Mouse (Mus musculus): ENCODE measurements at regions not wholly inside any gene's neighbourhood (a gene's known extent, or its start where the extent isn't known, plus 50 kb on each side); places are given as distances from the start of the nearest gene placed in this dataset.

DNA sequence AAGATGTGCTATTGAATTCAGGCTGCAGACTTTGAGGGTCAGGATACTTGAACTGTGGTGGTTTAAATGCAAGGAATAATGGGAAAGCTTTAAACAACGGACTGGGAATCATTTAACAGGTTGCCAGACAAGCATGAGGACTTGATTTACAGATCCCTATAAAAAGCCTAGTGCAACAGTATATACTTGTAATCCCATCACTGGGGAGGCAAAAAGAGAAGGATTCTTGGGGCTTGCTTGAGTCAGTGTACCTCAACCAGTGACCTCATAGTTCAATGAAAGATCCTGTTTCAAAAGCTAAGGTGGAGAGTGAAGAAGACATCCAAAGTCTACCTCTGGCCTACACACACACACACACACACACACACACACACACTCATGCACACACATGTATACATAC is 99.8 kb downstream of the Lrrn1 start:
- no peak for DNase-seq

DNA sequence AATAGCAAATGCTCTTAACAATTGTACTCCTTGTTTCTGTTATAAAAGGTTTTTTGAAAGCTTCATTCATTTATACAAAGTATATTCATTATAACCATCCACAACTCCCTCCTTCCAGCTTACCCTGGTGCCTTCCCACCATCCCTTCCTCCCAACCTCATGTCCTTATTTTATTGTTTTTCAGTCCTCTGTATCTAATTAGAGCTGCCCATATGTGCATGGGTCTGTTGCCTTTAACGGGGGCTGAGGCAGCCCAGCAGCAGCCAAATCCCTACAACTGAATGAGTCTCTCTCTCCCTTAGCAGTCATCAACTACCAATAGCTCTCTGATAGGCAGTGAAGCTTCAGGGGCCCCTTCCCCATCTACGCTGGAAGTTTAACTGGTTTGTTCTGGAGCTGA is 116.2 kb downstream of the Lrrn1 start:
- no peak for DNase-seq

DNA sequence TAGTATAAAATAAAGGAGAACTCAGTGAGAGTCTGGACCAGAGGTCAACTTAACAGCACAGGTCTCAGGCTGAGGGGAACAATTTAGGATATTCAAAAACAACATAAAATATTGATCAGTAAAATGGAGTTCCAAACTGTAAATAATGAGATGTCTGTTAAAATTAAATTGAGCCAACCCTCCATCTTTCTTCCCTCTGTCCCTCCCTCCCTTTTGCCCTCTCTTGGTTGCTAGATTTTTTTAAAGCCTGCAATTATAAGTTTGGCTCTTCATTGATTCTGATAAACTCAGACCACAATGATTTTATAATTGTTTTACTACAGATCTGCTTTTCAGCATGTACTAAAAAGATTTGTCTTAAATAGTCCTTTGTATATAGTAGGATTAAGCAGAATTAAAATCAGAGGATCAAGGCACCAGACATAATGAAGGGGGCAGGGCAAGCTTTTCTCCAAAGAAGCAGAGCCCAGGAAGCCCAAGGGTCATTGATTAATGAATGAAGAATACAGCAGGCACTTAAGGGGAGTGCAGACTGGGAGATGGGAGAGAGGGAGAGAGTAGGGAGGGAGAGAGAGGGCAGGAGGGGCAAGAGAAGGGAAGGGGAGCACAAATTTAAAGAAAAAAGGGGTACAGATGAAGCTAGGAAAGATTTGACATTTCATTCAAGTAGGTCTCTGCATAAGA is 124.4 kb downstream of the Lrrn1 start:
- peak; percentile 17 for DNase-seq

DNA sequence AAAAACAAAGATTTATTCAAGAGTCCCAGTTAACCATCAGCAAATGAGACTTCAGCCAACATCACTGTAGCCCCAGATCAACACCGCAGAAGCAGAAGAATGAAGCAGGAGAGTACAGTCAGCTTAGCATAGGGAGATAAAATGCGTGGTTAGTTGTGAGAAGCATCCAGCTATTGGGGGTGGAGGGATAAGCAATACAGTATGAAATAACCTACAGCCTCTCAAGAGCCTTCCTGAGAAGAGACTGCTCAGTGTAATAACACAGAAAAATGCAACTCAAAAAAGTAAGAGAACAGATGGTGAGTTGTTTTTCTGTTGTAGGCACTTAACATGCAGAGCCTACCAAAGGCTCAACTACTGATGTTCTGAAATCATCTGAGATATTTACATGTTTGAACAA is 128.2 kb downstream of the Lrrn1 start:
- DNase-seq = no peak

DNA sequence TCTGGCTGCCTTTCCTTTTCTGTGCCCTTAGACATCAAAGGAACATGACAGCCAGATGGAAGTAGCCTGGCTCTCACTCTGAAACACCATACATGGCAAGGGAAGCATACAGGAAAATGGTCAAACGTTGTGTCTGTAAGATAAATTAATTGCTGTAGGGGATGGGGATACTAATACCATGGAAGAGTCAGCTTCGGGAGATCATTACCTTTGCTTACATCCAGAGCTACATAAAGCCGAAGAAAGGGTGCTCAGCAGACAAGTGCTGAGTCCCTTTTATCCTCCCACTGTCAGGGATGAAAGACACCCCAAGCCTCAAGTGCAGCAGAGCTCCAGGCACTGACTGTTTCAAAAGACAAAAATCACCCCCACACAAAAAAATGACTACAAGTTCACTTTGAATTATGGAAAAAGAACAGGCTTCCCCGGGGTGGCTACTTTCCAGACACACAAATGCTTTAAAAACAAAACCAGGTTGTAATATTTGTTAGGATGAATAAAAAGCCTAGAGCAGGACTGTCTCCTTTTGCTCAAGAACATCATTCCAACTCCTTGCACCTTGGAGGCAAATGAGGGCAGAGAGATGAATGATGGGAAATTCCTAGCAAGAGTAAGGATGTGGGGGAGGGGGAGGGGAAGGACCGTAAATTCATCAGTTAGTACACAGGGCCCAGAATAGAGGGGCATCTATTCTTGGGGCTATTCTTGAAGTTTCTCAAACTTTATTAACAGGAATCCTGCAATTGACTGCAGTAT is 131.6 kb downstream of the Lrrn1 start:
- DNase-seq = no peak

DNA sequence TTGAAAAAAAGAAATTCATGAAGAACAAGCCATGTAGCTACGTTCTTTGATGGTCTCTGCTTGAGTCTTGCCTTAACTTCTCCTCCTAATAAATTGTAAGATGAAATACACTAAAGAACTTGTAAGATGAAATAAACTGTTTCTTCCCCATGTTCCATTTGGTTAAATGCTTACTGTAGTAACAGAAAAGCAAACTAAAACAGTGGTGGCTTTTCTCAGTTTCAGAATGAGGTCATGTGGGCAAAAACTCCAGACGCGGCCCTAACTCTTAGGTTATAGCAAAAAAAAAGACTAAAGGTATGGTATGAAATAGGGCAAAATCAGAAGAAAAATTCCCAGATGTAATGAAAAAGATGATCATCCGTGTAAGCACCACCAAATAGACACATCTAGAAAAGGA is 169.7 kb downstream of the Lrrn1 start:
- no peak for DNase-seq

DNA sequence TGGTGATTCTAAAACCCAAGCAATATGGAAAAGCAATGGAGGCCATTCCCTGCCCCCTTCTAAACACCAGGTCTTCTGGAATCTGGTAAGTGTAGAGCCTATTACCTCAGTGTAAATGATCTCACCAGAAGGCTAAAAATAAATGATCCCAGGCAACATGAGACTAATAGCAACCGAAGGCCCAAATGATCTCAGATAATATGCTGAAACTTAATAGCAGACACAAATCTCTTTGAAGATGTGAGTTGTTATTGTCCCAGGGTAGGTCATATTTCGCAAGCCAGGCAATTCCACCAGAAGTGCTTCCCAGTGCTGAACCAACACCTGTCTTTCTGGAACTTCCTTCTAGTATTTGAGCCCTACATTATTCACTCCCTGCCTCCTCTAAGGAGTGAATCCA is 178.6 kb downstream of the Lrrn1 start:
- DNase-seq = no peak

DNA sequence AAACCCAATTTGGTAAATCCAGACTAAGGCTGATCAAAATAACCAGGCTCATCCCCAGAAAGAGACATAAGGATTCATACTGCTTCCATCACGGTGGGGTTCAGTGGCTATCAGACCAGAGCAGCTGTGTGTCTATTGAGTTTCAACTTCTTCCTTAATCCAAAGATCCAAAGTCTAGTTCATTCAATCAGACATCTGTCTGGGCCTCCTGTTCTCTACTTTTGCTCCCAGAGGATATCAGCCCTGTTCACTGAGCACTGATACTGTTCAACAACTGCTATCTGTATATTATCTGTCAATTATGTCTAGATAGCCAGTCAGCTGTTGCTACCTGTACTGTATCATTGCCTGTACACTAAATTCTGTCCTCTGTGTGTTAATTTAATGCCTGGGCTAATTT is 179.0 kb downstream of the Lrrn1 start:
- DNase-seq = no peak

DNA sequence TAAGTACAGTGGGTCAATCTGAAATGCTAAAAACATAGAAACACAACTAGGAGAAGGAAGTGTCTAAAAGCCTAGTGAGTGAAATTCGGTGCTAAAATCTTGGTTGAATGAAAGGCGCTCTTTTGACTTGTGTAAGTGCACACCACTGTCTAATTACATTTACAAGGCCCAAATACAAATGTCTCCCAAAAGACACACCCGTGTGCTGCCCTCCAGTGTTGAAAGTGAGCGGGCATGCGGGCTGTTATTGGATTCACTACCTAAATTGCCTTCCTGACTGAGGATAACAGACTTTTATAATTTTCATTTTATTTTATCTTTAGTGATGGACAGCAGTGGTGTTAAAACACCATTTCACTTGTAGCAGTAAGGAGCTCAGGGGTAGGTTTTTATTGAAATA is 180.8 kb downstream of the Lrrn1 start:
- peak; percentile 19 for DNase-seq

DNA sequence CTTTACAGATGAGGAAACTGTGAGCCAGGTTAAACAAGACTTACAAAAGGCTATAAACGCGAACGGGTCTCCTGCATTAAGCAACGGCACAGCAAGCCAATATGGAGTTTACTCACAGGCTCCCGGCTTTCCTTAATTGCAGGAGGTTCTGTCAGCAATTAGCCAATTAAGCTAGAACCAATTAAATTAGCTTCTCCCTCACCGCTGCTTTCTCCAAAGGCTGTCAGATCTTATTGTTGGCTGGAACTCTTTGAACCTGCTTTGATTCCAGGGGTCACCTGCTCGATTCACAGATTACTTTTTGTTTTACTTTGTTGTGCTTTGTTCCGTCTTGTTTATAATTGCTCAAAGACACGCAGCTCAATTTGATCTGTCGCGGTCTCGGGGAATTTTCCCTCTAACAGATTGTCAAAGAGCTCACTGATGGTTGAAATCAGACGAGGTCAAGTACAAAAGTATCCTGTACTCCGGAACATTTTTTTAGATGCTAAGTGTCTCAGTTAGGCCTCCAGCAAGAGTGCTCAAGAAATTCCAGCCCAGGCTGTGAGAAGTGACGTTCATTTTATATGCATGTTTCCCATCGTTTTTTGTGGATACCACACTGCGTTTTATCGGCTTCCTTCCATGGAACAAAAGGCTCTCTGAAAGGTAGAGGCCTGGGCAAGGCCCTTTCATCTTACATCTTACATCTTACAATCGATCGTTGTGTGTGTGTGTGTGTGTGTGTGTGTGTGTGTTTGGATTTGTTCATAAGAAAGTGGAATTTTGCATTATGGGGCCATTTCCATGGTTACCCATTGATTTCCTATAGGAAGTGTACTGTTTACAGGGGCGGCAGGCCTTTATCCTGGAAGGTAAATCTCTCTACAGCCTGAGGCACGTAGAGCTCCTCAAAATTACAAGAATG is 181.9 kb downstream of the Lrrn1 start:
- DNase-seq = peak; percentile 20

DNA sequence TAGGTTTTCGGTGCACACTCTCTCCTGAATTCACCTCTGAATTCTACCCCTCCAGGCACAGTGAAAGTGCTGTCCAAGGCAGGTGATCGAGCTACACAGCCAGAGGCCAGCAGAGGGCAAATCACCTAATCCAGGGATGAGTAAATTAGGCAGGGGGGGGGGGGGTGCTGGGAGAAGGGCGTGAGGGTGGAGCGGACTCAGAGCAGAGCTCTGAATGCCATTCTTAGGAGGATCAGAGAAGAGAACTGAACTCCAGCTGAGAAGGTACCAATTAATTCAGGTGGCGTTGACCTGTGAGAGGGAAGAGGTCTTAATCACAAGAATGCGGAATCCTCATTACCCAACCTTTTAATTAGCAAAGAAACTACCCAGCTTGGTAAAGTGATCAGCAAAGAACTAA is 183.5 kb downstream of the Lrrn1 start:
- peak; percentile 15 for DNase-seq

DNA sequence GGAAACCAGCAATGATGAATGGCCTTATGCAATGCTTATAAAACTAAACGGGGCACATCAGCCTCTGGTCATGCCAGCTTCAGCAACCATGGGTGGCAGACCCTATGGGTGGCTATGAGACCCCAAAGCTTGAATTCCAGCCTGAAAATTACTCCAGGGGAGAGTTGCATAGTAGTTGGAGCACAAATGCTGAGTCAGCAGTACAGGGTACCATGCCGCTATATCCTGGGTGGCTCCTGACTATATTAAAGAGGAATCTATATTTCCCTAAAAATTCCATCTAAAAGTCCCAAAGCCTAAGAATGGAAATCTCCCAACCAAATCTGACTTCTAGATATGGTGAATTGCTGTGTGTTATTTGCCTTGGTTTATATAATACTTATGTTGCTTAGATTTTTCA is 187.6 kb downstream of the Lrrn1 start:
- no peak for DNase-seq

DNA sequence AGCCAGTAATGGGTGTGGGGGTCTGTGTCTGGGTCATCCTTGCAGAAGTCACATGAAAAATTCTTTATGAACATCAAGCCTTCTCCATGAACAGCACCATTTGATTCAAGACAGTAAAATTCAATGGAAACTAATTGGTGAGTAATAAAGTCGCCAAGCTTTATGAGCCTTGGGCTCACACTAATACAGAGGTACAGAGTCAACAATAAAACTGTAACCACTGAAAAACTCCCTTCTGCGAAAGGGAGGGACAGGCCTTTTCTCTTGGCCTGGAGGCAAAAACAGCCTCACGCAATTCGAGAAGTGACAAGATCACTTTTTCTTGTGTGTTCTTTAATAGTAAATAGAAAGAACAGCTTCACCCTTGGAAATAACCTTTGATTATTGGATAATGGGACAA is 200.7 kb downstream of the Lrrn1 start:
- no peak for DNase-seq

DNA sequence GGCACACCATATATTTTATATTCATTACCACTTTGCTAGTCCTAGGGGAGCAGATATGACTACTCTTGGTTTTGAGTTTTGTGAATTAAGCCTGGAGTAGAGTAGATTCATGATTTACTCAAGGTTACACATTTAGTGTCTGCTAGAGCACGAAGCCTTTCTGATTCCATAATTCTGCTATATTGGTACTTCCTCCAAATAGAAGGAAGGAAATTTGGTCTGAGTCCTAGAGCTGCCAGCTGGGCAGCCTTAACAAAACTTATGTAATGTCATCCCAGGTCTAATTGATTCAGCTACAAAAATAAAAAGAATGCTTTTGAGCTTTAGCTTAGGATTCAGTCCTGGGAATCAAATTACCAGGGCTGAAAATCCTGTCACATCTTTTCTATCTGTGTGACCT is 205.2 kb downstream of the Lrrn1 start:
- no peak for DNase-seq

DNA sequence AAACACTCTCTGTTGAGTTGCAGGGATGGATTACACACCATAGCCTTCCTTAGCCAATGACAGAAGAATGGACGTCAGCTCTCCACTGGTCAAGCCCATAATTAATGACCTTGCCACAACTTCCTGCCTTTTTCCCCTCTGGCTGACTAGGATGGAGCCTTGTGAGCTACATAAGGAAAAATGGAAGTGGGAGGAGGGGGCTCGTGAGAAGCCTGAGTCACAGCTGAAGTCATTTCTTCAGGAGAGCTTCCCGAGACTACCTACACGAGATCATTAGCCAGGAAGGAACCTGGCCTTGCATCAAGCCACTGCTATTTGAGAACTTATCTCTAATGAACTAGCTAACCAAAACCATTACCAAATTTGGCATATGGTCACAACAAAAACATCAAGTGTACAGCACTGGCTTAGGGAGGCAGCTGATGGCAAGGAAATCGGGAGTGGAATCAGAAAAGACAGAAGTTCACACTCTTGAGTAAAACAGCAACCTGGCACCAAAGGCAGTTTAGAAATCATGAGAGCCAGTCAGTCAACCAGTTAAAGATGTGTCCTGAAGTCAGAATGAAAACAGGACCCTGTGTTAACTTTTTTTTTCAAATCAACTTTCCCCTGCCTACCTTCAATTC is 219.7 kb downstream of the Lrrn1 start:
- DNase-seq = no peak

DNA sequence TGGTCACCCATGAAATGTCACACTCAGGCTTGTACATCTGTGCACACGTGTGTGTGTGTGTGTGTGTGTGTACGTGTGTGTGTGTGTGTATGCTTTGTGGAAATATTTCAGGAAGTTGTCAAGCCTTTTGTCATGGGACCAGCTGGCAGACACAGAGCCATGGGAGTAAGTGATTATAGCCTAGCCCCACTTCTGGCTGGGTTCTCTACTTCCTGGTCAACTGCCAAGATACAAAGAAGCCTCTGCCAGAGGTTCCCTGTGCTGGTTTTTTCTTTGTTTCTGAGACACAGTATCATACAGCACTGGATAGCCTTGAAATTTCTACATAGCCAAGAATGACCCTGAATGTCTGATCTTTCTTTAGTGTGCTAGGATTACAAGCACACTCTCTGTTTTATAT is 220.2 kb downstream of the Lrrn1 start:
- DNase-seq = no peak

DNA sequence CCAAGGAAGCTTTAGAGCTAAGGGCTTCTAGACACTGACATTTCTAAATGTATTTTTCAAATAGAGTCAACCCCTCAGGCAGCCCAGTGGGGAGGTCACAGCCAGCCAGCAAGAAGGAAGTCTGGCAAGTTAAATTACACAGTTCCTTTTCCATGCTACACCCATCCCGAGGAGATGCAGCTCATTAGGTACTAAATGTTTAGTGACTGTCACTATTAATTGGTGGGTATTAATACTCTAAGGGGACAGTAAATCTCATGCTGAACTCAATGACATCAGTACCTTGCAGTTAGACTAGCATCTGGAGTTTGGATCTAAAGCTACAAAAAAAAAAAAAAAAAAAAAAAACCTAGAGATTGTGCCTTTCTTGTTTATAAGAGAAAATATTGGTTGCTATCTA is 222.6 kb downstream of the Lrrn1 start:
- no peak for DNase-seq

DNA sequence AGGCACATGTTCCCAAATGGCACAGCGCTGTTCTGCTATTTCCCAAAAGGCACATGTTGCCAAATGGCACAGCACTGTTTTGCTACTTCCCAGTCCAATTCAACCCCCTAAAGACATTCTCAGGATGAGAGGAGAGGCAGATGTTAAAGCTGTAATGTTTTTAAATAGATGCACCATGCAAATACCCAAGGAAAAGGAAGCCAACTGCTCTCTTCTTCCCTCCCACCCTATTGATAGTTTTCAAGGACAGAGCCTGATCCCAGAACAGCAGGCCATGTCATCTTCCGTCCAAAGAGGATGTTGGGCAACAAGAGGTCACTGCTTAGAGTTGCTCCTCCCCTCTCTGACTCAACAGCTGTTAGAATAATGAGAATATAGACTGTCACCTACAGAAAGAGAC is 225.6 kb downstream of the Lrrn1 start:
- no peak for DNase-seq

DNA sequence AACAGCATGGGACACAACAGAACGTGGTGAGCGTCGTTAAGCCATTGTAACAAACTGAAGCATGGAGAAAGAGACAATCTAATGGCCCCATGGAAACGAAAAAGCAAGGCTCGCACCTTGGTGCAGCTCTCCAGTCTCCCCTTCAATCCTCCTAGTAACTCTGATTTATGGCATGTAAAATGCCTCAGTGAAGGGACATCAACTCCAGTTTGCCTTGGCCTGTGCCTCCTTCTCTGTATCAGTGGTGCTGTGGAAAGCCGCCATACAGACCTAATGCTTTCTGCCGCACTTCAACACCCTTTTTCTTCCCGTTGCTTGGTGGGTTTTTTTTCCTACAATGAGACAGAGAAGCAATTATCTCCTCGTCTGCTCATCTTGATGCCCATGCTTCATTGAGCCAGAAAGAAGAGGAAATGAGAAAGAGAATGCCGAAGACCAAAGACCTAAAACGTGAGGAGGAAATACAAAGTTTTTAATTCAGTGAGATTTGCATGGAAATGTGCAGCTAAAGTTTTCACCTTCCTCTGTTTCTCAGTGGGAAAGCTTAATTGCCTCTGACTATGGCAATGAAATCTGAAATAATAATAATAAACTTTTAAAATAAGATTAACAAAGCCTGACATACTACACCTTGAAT is 241.4 kb downstream of the Lrrn1 start:
- DNase-seq = no peak

DNA sequence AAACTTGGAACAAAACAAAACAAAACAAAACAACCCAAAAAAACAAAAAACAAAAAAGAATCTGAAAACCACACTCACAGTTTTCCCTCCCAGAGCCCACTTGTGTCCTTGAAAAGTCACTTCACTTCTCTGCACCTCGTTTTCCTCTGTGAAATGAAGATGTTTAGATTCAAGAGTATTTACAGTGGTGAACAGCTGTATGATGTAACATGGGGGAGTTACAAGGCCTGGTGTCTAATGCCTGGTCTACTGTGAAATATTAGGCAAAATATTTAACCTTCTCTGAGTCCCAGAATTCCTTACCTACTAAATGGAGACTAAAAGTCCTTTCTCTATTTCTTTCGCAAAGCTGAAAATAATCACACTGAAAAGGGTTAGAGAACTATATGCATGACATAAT is 255.4 kb downstream of the Lrrn1 start:
- DNase-seq = no peak

DNA sequence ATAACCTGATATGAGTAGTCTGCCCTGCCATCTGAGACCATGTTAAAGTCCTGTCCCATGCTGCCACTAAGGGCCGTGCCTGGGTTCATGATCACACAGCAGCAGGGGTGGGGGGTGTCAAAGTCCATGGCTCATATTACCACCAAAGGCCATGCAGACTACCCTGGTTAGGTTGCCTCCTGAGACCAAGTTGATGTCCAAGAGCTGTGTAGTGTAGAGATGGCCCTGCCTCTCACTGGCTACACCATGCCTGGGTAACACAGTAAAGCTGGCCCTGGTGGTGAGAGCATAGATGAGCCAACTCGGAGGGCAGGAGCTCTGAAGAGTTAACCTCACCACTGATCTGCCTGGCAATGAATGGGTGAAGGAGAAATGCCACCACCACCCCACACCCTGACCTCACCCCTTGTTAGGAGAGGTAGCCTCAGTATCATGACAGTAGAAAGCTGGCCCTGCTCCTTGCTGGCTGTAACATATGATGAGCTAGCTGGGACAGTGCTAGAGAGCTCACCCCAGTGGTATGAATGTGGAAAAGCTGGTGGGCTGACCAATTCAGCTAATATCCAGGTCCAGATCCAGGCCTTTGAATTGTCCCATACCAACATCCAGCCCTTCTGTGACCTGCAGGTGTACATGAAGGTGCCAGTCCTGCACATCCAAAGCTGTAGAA is 258.8 kb downstream of the Lrrn1 start:
- no peak for DNase-seq

DNA sequence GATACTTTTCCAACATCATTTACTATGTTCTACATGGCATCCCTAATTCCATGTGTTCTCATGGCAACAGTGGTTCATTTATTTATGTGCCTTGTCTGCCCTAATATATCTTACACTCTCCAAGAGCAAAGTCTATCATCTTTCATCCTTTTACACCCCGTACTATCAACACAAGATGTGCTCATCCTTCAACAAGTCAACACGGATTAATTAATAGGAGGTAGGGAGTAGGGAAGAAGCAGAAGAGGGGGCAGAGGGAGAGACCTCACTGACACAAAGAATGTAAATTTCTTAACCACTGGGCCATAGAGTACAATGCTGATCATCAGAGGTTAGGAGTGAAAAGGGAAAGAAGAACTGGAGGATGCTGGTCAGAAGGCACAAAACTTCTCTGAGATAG is 267.0 kb upstream of the Setmar start:
- no peak for DNase-seq
